Mouse (Mus musculus) heart, embryonic 10.5 days (tissue): Measurements from ENCODE around the gene Birc5. TPM values are rescaled to one million over a fixed set of nuclear protein-coding genes. Genes with fewer than 3 reads are reported as not detected.
"Not testable (repeated sequence)": the region's sequence is repeated elsewhere in the genome, so short reads cannot be mapped to it uniquely, and the experiment has no call there.

Experiments
- DNase-seq: peaks from one replicate; pipeline ENCODE4 v3.0.0-alpha.2; 2017; ENCODE audit warnings: low spot score
- H3K27ac ChIP-seq: fragments of 300-500 bp; sonication (generic); 2 replicates; pipeline ENCODE4 v1.5.1; 2016; ENCODE audit warnings: mild to moderate bottlenecking
- H3K27me3 ChIP-seq: fragments of 300-500 bp; sonication (generic); 2 replicates; pipeline ENCODE4 v1.6.1; 2016; ENCODE audit warnings: mild to moderate bottlenecking; ENCODE audit not compliant: poor library complexity, insufficient read depth, severe bottlenecking
- H3K36me3 ChIP-seq: fragments of 300-500 bp; sonication (generic); 2 replicates; pipeline ENCODE4 v1.6.1; 2016; ENCODE audit warnings: mild to moderate bottlenecking, moderate library complexity
- H3K4me1 ChIP-seq: fragments of 300-500 bp; sonication (generic); 2 replicates; pipeline ENCODE4 v1.6.1; 2016; ENCODE audit warnings: mild to moderate bottlenecking
- H3K4me3 ChIP-seq: fragments of 300-500 bp; sonication (generic); 2 replicates; pipeline ENCODE4 v1.5.1; 2016; ENCODE audit warnings: mild to moderate bottlenecking, moderate library complexity
- H3K9me3 ChIP-seq: fragments of 300-500 bp; sonication (generic); 2 replicates; pipeline ENCODE4 v1.6.1; 2016; ENCODE audit warnings: mild to moderate bottlenecking, moderate library complexity
- WGBS: fragments of 180-500 bp; shearing (Covaris S2); methylation state at CpG from one replicate; pipeline ENCODE4 v1.1.7; 2016; 5-methylcytosine and 5-hydroxymethylcytosine counted together
- polyA plus RNA-seq: library from polyadenylated mRNA; unstranded; fragments of >200 nt; fragmentation: Nextera tagmentation; extraction: Ambion mirVana; gene quantifications from 2 replicates; pipeline ENCODE4 v1.2.1, GENCODE M21; 2016

The Birc5 gene
- polyA plus RNA-seq, 1 experiment from 2014 or later, result 334 TPM

DNA sequence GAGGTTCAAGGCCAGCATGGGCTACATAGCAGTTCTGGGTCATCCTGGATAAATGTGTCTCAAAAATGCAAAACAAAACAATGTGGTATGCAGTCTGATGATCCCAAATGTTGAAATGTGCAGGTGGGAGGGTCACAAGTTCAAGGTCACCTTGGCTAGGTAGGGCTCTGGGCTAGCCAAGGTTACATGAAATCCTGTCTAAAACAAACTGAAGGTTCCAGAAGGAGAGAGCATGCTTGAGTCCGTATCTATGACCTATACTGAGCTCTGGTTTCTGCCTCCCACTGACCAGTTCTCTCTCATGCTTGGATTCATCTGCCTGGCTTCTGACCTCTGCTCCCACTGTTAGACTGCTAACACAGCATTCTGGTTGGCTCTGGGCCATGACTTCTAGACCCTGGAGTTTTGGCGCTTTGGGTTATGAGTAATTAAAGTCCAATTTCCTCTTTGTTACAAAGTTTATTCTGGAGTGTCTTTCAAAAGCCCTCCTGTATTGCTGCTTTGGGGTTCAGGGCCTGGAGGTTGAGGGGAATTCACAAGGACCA is 19.3 kb upstream of the Birc5 start:
- no peaks in the 10 kb centered on the region for H3K9me3 ChIP-seq
- no peak overlapping the region for H3K4me3 ChIP-seq
- WGBS, result 69% methylated on average over 2 of the region's 2 CpGs
- no peaks in the 10 kb centered on the region for H3K27me3 ChIP-seq
- DNase-seq, result no peak
- peaks cover 70% of the 10 kb centered on the region for H3K4me1 ChIP-seq
- peak overlapping the region; percentile 90 for H3K27ac ChIP-seq
- H3K36me3 ChIP-seq, result no peaks in the 10 kb centered on the region

DNA sequence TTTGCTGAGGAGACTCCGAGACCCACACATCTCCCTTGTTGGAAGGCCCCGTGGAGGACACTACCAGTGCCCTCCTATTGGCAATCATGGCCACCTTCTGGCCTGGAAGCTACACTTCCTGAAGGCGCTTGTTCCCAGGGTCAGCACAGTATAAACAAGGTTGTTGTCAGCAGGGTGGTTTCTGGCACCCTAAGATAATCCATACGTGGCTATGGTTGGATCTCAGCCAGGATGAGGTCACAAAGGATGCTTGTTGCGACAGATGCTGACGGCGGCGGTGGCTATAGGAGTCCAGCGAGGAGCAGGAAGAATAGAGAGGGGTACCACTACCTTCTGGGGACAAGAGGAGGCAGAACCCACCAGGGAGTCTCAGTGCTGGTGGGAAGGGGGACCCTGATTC is 18.6 kb upstream of the Birc5 start:
- H3K27me3 ChIP-seq, result no peaks in the 10 kb centered on the region
- no peak for DNase-seq
- no peak overlapping the region for H3K4me3 ChIP-seq
- H3K36me3 ChIP-seq, result no peaks in the 10 kb centered on the region
- no peaks in the 10 kb centered on the region for H3K9me3 ChIP-seq
- 66% methylated on average over 9 of the region's 9 CpGs for WGBS
- H3K27ac ChIP-seq, result peak overlapping the region; percentile 90
- peaks cover 65% of the 10 kb centered on the region for H3K4me1 ChIP-seq

DNA sequence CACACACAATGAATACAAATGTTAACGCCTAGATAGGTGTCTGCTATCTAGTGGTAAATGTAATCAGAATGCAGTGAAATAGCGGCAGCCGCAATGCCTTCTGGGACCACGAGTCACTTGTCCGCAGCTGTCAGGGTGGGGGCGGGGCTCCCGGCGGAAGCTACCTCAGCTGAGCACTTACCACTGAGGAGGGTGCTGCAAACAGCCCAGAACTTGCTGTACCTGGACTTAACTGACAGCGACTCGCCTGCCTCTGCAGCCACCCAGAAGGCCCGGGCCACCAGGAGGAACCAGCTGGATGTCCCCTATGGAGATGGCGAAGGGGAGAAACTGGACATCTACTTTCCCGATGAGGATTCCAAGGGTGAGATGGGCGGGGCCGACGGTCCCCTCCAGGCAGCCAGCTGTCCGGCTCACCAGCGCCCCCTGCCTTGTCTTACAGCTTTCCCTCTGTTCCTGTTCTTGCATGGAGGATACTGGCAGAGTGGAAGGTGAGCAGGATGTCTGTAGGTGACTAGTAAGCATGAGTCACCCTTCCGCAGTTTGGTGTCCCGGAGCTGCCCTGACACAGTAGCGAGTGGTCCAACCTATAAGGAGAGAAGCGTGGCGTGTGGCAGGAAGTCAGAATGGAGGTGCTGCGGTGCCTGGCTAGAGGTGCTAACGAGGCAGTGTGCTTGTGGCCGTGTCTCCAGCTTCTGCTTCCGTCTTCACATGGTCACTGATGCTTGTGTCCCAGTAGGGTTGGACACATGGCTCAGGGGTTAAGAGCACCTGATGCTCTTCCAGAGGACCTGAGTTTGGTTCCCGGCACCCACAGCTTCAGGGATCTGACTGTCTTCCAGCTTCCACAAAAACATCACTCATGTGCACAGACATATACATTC is 16.7 kb upstream of the Birc5 start:
- WGBS, result 19% methylated on average over 28 of the region's 28 CpGs
- peak; percentile 94 for DNase-seq
- Histone ChIP-seq H3K4me1 (peaks cover 55% of the 10 kb centered on the region), H3K36me3 (0 out of 2 replicates have a peak, but pooled peaks cover 2% of the 10 kb centered on the region), H3K27me3 (no peaks in the 10 kb centered on the region), H3K9me3 (no peaks in the 10 kb centered on the region), H3K4me3 (peak overlapping the region; percentile 51), H3K27ac (peak overlapping the region; percentile 62)

GRCm38 (mm10) chr11:117833509-117833908 is 15.5 kb upstream of the Birc5 start:
- peaks cover 47% of the 10 kb centered on the region for H3K4me1 ChIP-seq
- not testable (repeated sequence) for H3K4me3 ChIP-seq, DNase-seq, H3K9me3 ChIP-seq, H3K36me3 ChIP-seq, H3K27ac ChIP-seq, H3K27me3 ChIP-seq
- 72% methylated on average over 5 of the region's 6 CpGs for WGBS

DNA sequence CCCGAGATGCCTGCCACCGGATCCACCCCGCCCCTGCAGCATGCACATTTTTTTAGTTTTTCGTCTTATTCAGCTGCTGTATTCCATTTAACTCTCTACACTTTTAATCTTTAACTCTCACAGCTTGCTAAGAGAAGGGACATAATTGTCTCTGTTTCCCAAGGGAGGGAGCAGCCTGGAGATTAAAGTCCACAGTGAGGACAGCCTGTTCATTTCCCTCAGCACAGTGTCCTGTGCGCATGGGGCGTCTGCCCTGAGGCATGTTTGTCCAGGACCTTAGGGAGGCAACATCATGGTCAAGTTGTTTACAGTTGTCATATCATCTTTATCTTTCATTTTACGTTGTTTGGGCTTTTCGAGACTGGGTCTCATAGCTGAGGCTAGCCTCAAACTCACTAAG is 15.0 kb upstream of the Birc5 start:
- Histone ChIP-seq H3K9me3 (no peaks in the 10 kb centered on the region), H3K4me1 (peaks cover 44% of the 10 kb centered on the region), H3K27ac (no peak overlapping the region), H3K36me3 (0 out of 2 replicates have a peak, but pooled peaks cover 2% of the 10 kb centered on the region), H3K4me3 (no peak overlapping the region), H3K27me3 (no peaks in the 10 kb centered on the region)
- no peak for DNase-seq
- WGBS, result 90% methylated on average over 8 of the region's 8 CpGs

DNA sequence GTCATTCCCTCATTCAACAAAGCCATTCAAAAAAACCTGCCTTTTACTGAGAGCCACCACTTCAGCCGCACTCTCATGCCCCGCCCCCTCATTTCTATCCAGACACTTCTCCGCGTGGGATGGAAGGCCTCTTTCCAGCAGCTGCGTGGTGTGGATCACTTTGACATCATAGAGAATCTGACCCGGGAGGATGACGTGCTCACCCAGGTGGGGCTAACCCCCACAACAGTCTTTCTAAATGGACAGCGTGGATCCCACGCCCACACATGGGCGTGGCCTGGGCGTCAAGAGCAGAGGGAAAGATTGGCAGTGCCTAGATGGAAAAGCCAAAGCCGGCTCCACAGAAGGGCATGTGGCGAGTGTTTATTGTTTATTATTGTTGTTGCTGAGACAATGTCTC is 12.7 kb upstream of the Birc5 start:
- no peak for DNase-seq
- peaks cover 36% of the 10 kb centered on the region for H3K4me1 ChIP-seq

DNA sequence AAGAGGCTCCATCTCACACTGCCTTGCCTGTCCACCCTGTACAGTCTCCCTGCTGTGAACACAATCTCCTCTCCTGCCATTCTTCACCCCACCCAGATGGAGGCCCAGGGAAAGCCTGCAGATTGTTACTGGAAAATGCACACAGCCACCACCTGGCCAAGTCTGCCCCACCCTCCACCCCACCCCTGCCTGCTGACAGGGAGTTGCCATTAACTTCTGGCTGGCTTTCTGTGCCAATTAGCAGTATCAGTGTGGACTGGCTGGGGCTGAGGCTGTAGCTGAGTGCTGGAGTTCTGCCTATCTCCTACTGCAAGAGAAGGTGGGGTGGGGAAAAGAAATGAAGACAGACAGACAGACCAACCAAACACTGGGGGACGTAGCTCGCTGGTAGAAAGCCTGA is 10.5 kb upstream of the Birc5 start:
- WGBS, result 58% methylated on average over 2 of the region's 2 CpGs
- H3K27ac ChIP-seq, result no peak overlapping the region
- peak; percentile 93 for DNase-seq
- no peak overlapping the region for H3K4me3 ChIP-seq
- peaks cover 26% of the 10 kb centered on the region for H3K4me1 ChIP-seq
- no peaks in the 10 kb centered on the region for H3K27me3 ChIP-seq
- H3K36me3 ChIP-seq, result 0 out of 2 replicates have a peak, but pooled peaks cover 2% of the 10 kb centered on the region
- H3K9me3 ChIP-seq, result no peaks in the 10 kb centered on the region

More for the DNA sequence above, 12.7 kb upstream of the Birc5 start:
- Histone ChIP-seq H3K27ac (no peak overlapping the region), H3K27me3 (no peaks in the 10 kb centered on the region), H3K9me3 (no peaks in the 10 kb centered on the region), H3K4me3 (peak overlapping the region; percentile 34; the same call in 1 of the 2 replicates), H3K36me3 (0 out of 2 replicates have a peak, but pooled peaks cover 2% of the 10 kb centered on the region)
- 21% methylated on average over 13 of the region's 13 CpGs for WGBS

DNA sequence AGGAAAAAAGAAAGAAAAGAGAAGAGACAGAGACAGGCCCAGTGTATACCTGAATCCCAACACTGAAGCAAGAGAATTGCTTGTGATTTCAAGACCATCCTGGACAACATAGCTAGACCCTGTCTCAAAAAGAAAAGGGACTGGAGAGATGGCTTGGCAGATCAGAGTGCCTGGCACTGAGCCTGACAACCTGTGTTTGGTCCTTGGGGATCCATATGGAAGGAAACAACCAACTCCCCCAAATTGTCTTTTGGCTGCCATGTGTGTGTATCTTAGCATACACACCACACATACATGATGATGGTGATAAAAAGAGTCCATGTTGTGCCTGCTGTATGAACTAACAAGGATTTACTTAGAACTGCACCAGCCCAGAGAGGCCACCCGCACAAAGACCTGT is 10.0 kb upstream of the Birc5 start:
- Histone ChIP-seq H3K4me1 (peaks cover 26% of the 10 kb centered on the region), H3K27me3 (no peaks in the 10 kb centered on the region), H3K9me3 (no peaks in the 10 kb centered on the region), H3K36me3 (0 out of 2 replicates have a peak, but pooled peaks cover 2% of the 10 kb centered on the region), H3K27ac (no peak overlapping the region), H3K4me3 (no peak overlapping the region)
- no peak for DNase-seq
- WGBS, result 63% methylated on average over 1 of the region's 1 CpGs

GRCm38 (mm10) chr11:117840910-117841309 is 8.1 kb upstream of the Birc5 start:
- Histone ChIP-seq H3K4me3 (no peak overlapping the region), H3K4me1 (peaks cover 26% of the 10 kb centered on the region), H3K27ac (peak overlapping the region; percentile 23; the same call in 1 of the 2 replicates), H3K27me3 (no peaks in the 10 kb centered on the region), H3K9me3 (no peaks in the 10 kb centered on the region), H3K36me3 (no peaks in the 10 kb centered on the region)
- DNase-seq, result no peak
- whole genome bisulfite sequencing, result 48% methylated on average over 1 of the region's 1 CpGs

- WGBS, result 74% methylated on average over 2 of the region's 2 CpGs
Measured at GRCm38 (mm10) chr11:117843434-117843833, 5.6 kb upstream of the Birc5 start.

DNA sequence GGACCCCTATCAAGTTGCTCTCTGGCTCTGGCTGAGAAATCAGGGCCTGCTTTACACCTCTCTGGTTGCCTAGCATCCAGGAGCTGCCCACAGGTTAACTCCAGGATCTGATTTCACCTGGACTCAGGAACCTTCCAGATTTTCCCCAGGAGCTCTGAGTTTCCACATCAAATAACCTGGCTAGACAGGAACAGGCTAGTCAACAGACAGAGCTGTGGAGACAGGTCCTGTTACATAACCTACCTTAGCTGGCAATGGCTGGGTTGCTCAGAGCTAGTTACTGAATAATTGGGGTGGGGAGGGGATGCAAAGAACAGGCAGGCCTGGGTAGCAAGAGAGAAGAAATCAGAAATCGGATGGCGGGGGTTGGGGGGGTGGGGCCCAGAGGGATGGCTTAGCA is 4.1 kb upstream of the Birc5 start:
- Histone ChIP-seq H3K36me3 (no peaks in the 10 kb centered on the region), H3K4me3 (no peak overlapping the region), H3K9me3 (no peaks in the 10 kb centered on the region), H3K27me3 (no peaks in the 10 kb centered on the region), H3K27ac (peak overlapping the region; percentile 30; the same call in 1 of the 2 replicates), H3K4me1 (peaks cover 33% of the 10 kb centered on the region)
- WGBS, result 45% methylated on average over 2 of the region's 2 CpGs
- no peak for DNase-seq

More at GRCm38 (mm10) chr11:117843434-117843833, 5.6 kb upstream of the Birc5 start:
- no peaks in the 10 kb centered on the region for H3K36me3 ChIP-seq
- H3K9me3 ChIP-seq, result no peaks in the 10 kb centered on the region
- no peaks in the 10 kb centered on the region for H3K27me3 ChIP-seq
- no peak for DNase-seq
- peaks cover 27% of the 10 kb centered on the region for H3K4me1 ChIP-seq
- no peak overlapping the region for H3K27ac ChIP-seq
- no peak overlapping the region for H3K4me3 ChIP-seq

GRCm38 (mm10) chr11:117845651-117846050 is 3.4 kb upstream of the Birc5 start:
- H3K27me3 ChIP-seq, result no peaks in the 10 kb centered on the region
- no peak overlapping the region for H3K4me3 ChIP-seq
- no peaks in the 10 kb centered on the region for H3K9me3 ChIP-seq
- peaks cover 37% of the 10 kb centered on the region for H3K4me1 ChIP-seq
- WGBS, result 87% methylated on average over 2 of the region's 2 CpGs
- DNase-seq, result no peak
- H3K27ac ChIP-seq, result no peak overlapping the region
- no peaks in the 10 kb centered on the region for H3K36me3 ChIP-seq

- no peaks in the 10 kb centered on the region for H3K27me3 ChIP-seq
- peaks cover 5% of the 10 kb centered on the region for H3K36me3 ChIP-seq
- no peak overlapping the region for H3K27ac ChIP-seq
- H3K4me3 ChIP-seq, result no peak overlapping the region
- WGBS, result 62% methylated on average over 5 of the region's 5 CpGs
- no peaks in the 10 kb centered on the region for H3K9me3 ChIP-seq
- DNase-seq, result no peak
- H3K4me1 ChIP-seq, result peaks cover 31% of the 10 kb centered on the region
Measured at GRCm38 (mm10) chr11:117846640-117847039, 2.4 kb upstream of the Birc5 start.
